Mouse (Mus musculus) intestine, embryonic 16.5 days (tissue): ENCODE results near the gene Bud23. TPM values are rescaled to one million over a fixed set of nuclear protein-coding genes. Genes with fewer than 3 reads are reported as not detected.

Experiments used
- ATAC-seq: fragments of 200-750 bp; cut with Nextera tagmentation; 2 replicates; pipeline ENCODE4 v1.8.0; 2017; ENCODE audit warnings: moderate TSS enrichment, moderate library complexity
- H3K27ac ChIP-seq: fragments of 300-500 bp; sonication (generic); 2 replicates; pipeline ENCODE4 v1.5.1; 2014; ENCODE audit warnings: mild to moderate bottlenecking, low read length
- H3K27me3 ChIP-seq: fragments of 300-500 bp; sonication (generic); replicated peaks from 2 replicates; pipeline ENCODE4 v1.6.1; 2014; ENCODE audit warnings: low read length, control low read depth, mixed read lengths; ENCODE audit not compliant: control insufficient read depth, insufficient read depth
- H3K36me3 ChIP-seq: fragments of 300-500 bp; sonication (generic); 2 replicates; pipeline ENCODE4 v1.6.1; 2014; ENCODE audit warnings: low read length, control low read depth; ENCODE audit not compliant: control insufficient read depth, insufficient read depth
- H3K4me1 ChIP-seq: fragments of 300-500 bp; sonication (generic); 2 replicates; pipeline ENCODE4 v1.6.1; 2014; ENCODE audit warnings: low read length, control low read depth, mixed read lengths; ENCODE audit not compliant: control insufficient read depth, insufficient read depth
- H3K4me2 ChIP-seq: fragments of 300-500 bp; sonication (generic); 2 replicates; pipeline ENCODE4 v1.6.1; 2014; ENCODE audit warnings: low read depth, low read length, control low read depth
- H3K4me3 ChIP-seq: fragments of 300-500 bp; sonication (generic); 2 replicates; pipeline ENCODE4 v1.5.1; 2014; ENCODE audit warnings: mild to moderate bottlenecking, low read length
- H3K9ac ChIP-seq: fragments of 300-500 bp; sonication (generic); 2 replicates; pipeline ENCODE4 v1.6.1; 2014; ENCODE audit warnings: low read depth, low read length
- H3K9me3 ChIP-seq: fragments of 300-500 bp; sonication (generic); 2 replicates; pipeline ENCODE4 v1.6.1; 2016; ENCODE audit warnings: low read length, control low read depth; ENCODE audit not compliant: control insufficient read depth
- WGBS: fragments of 180-500 bp; shearing (Covaris S2); extraction: QIAGEN DNeasy Blood & Tissue Kit; methylation state at CpG from one replicate; pipeline ENCODE4 v1.1.7; 2014; 5-methylcytosine and 5-hydroxymethylcytosine counted together
- polyA plus RNA-seq: library from polyadenylated mRNA; unstranded; fragments of >200 nt; fragmentation: Nextera tagmentation; extraction: Ambion mirVana; gene quantifications from 2 replicates; pipeline ENCODE4 v1.2.1, GENCODE M21; 2015

Bud23 gene
- polyA plus RNA-seq, 1 experiment from 2014 or later: 109 TPM

- Histone ChIP-seq H3K4me1 (peaks cover 22% of the 10 kb centered on the region), H3K4me3 (no peak overlapping the region), H3K27me3 (no peaks in the 10 kb centered on the region), H3K27ac (no peak overlapping the region), H3K4me2 (no peak overlapping the region), H3K9me3 (no peaks in the 10 kb centered on the region), H3K36me3 (peaks cover 3% of the 10 kb centered on the region; the same call in 1 of the 2 replicates), H3K9ac (no peak overlapping the region)
- no peak for ATAC-seq
- WGBS: 14% methylated on average over 7 of the region's 7 CpGs
These were observed 49.3 kb downstream of the Bud23 start for GRCm38 (mm10) chr5:135015497-135015896.

GRCm38 (mm10) chr5:135012671-135013441, 51.9 kb downstream of the Bud23 start:
- peaks cover 32% of the 10 kb centered on the region for H3K4me1 ChIP-seq
- H3K36me3 ChIP-seq: peaks cover 3% of the 10 kb centered on the region; the same call in 1 of the 2 replicates
- H3K9me3 ChIP-seq: no peaks in the 10 kb centered on the region
- 8% methylated on average over 16 of the region's 16 CpGs for WGBS
- H3K27ac ChIP-seq: peak overlapping the region; percentile 94
- H3K9ac ChIP-seq: peak overlapping the region; percentile 80
- ATAC-seq: peak; percentile 34
- peak overlapping the region; percentile 50 for H3K4me2 ChIP-seq
- H3K4me3 ChIP-seq: peak overlapping the region; percentile 42
- H3K27me3 ChIP-seq: no peaks in the 10 kb centered on the region

- ATAC-seq: no peak
- Histone ChIP-seq H3K9ac (peak overlapping the region; percentile 80), H3K36me3 (peaks cover 3% of the 10 kb centered on the region; the same call in 1 of the 2 replicates), H3K27me3 (no peaks in the 10 kb centered on the region), H3K4me2 (peak overlapping the region; percentile 50), H3K4me3 (peak overlapping the region; percentile 42), H3K27ac (peak overlapping the region; percentile 94), H3K9me3 (no peaks in the 10 kb centered on the region), H3K4me1 (peaks cover 34% of the 10 kb centered on the region)
- 30% methylated on average over 26 of the region's 26 CpGs for WGBS
These were observed 52.7 kb downstream of the Bud23 start for GRCm38 (mm10) chr5:135011809-135012613.

GRCm38 (mm10) chr5:135010841-135011743, 53.7 kb downstream of the Bud23 start:
- peak overlapping the region; percentile 50 for H3K4me2 ChIP-seq
- H3K9me3 ChIP-seq: no peaks in the 10 kb centered on the region
- H3K36me3 ChIP-seq: peaks cover 3% of the 10 kb centered on the region; the same call in 1 of the 2 replicates
- ATAC-seq: no peak
- H3K27ac ChIP-seq: 0 out of 2 replicates have a peak overlapping the region, but pooled peaks have one; percentile 8
- H3K4me3 ChIP-seq: peak overlapping the region; percentile 68
- 86% methylated on average over 25 of the region's 25 CpGs for WGBS
- H3K4me1 ChIP-seq: peaks cover 34% of the 10 kb centered on the region
- peak overlapping the region; percentile 80 for H3K9ac ChIP-seq
- no peaks in the 10 kb centered on the region for H3K27me3 ChIP-seq

GRCm38 (mm10) chr5:135010320-135010709, 54.4 kb downstream of the Bud23 start:
- H3K36me3 ChIP-seq: peaks cover 3% of the 10 kb centered on the region; the same call in 1 of the 2 replicates
- ATAC-seq: no peak
- peak overlapping the region; percentile 68 for H3K4me3 ChIP-seq
- H3K9ac ChIP-seq: peak overlapping the region; percentile 80
- H3K9me3 ChIP-seq: no peaks in the 10 kb centered on the region
- WGBS: 47% methylated on average over 7 of the region's 7 CpGs
- H3K4me1 ChIP-seq: peaks cover 34% of the 10 kb centered on the region
- peak overlapping the region; percentile 50 for H3K4me2 ChIP-seq
- H3K27me3 ChIP-seq: no peaks in the 10 kb centered on the region
- peak overlapping the region; percentile 93 for H3K27ac ChIP-seq

- peak; percentile 75 for ATAC-seq
- Histone ChIP-seq H3K4me3 (peak overlapping the region; percentile 68), H3K36me3 (peaks cover 3% of the 10 kb centered on the region; the same call in 1 of the 2 replicates), H3K27me3 (no peaks in the 10 kb centered on the region), H3K27ac (peak overlapping the region; percentile 93), H3K4me1 (peaks cover 34% of the 10 kb centered on the region), H3K9ac (peak overlapping the region; percentile 80), H3K4me2 (peak overlapping the region; percentile 50), H3K9me3 (no peaks in the 10 kb centered on the region)
- under 1% methylated on average over 36 of the region's 37 CpGs for WGBS
These were observed 55.0 kb downstream of the Bud23 start for GRCm38 (mm10) chr5:135009590-135010319.

- Histone ChIP-seq H3K4me2 (peak within 1 kb of the TSS; percentile 75), H3K4me1 (peaks cover 34% of the 10 kb centered on the region), H3K27me3 (no peaks in the 10 kb centered on the region), H3K4me3 (peak within 1 kb of the TSS; percentile 68), H3K9me3 (no peaks in the 10 kb centered on the region), H3K9ac (peak within 1 kb of the TSS; percentile 80), H3K36me3 (peaks cover 3% of the 10 kb centered on the region; the same call in 1 of the 2 replicates), H3K27ac (peak within 1 kb of the TSS; percentile 98)
- peak; percentile 87 for ATAC-seq
- WGBS: under 1% methylated on average over 52 of the region's 52 CpGs
These were observed 55.8 kb downstream of the Bud23 start, which contains the start of gene Abhd11 for GRCm38 (mm10) chr5:135008671-135009589. TSS of gene Abhd11 (plus strand) at chr5:135009152.
